Mouse (Mus musculus) forebrain, embryonic 10.5 days (tissue): ENCODE data around the gene Ccl11. TPM values are rescaled to one million over a fixed set of nuclear protein-coding genes. Genes with fewer than 3 reads are reported as not detected.

Experiments used
- DNase-seq: peaks from one replicate; pipeline ENCODE4 v3.0.0-alpha.2; 2017; ENCODE audit warnings: low spot score; ENCODE audit errors: extremely low spot score
- H3K27ac ChIP-seq: fragments of 300-500 bp; sonication (generic); 2 replicates; pipeline ENCODE4 v1.5.1; 2016; ENCODE audit warnings: mild to moderate bottlenecking
- H3K27me3 ChIP-seq: fragments of 300-500 bp; sonication (generic); 2 replicates; pipeline ENCODE4 v1.6.1; 2016; ENCODE audit warnings: mild to moderate bottlenecking; ENCODE audit not compliant: poor library complexity, severe bottlenecking
- H3K36me3 ChIP-seq: fragments of 300-500 bp; sonication (generic); replicated peaks from 2 replicates; pipeline ENCODE4 v1.6.1; 2016; ENCODE audit warnings: mild to moderate bottlenecking, moderate library complexity
- H3K4me1 ChIP-seq: fragments of 300-500 bp; sonication (generic); 2 replicates; pipeline ENCODE4 v1.6.1; 2016
- H3K4me3 ChIP-seq: fragments of 300-500 bp; sonication (generic); 2 replicates; pipeline ENCODE4 v1.5.1; 2016; ENCODE audit warnings: mild to moderate bottlenecking, moderate library complexity
- H3K9me3 ChIP-seq: fragments of 300-500 bp; sonication (generic); 2 replicates; pipeline ENCODE4 v1.6.1; 2016; ENCODE audit warnings: mild to moderate bottlenecking, moderate library complexity
- WGBS: fragments of 180-500 bp; shearing (Covaris S2); methylation state at CpG from one replicate; pipeline ENCODE4 v1.1.7; 2016; 5-methylcytosine and 5-hydroxymethylcytosine counted together
- polyA plus RNA-seq: library from polyadenylated mRNA; unstranded; fragments of >200 nt; fragmentation: Nextera tagmentation; extraction: Ambion mirVana; gene quantifications from 2 replicates; pipeline ENCODE4 v1.2.1, GENCODE M21; 2016

The Ccl11 gene
- polyA plus RNA-seq, 1 experiment from 2014 or later: not detected

- Histone ChIP-seq H3K9me3 (no peaks in the 10 kb centered on the region), H3K4me3 (no peak overlapping the region), H3K4me1 (no peaks in the 10 kb centered on the region), H3K27me3 (no peaks in the 10 kb centered on the region), H3K36me3 (no peaks in the 10 kb centered on the region), H3K27ac (no peak overlapping the region)
- 90% methylated on average over 7 of the region's 7 CpGs for WGBS
- DNase-seq: no peak
These were observed 9.4 kb downstream of the Ccl11 start for GRCm38 (mm10) chr11:82066953-82067571.

GRCm38 (mm10) chr11:82071076-82071475 lies 13.5 kb downstream of the Ccl11 start:
- no peaks in the 10 kb centered on the region for H3K36me3 ChIP-seq
- no peaks in the 10 kb centered on the region for H3K27me3 ChIP-seq
- no peak for DNase-seq
- no peak overlapping the region for H3K4me3 ChIP-seq
- 74% methylated on average over 3 of the region's 3 CpGs for WGBS
- H3K9me3 ChIP-seq: no peaks in the 10 kb centered on the region; the same call in 1 of the 2 replicates
- H3K4me1 ChIP-seq: no peaks in the 10 kb centered on the region
- no peak overlapping the region for H3K27ac ChIP-seq

- no peaks in the 10 kb centered on the region for H3K4me1 ChIP-seq
- no peaks in the 10 kb centered on the region for H3K36me3 ChIP-seq
- WGBS: 89% methylated on average over 1 of the region's 1 CpGs
These were observed 14.8 kb downstream of the Ccl11 start for GRCm38 (mm10) chr11:82072374-82072773.

GRCm38 (mm10) chr11:82072984-82073383 lies 15.4 kb downstream of the Ccl11 start:
- WGBS: 89% methylated on average over 3 of the region's 3 CpGs
- Histone ChIP-seq H3K4me1 (no peaks in the 10 kb centered on the region), H3K9me3 (no peaks in the 10 kb centered on the region; the same call in 1 of the 2 replicates), H3K27ac (no peak overlapping the region), H3K4me3 (no peak overlapping the region), H3K27me3 (no peaks in the 10 kb centered on the region), H3K36me3 (no peaks in the 10 kb centered on the region)
- DNase-seq: no peak

More at GRCm38 (mm10) chr11:82072374-82072773, 14.8 kb downstream of the Ccl11 start:
- Histone ChIP-seq H3K4me3 (no peak overlapping the region), H3K9me3 (no peaks in the 10 kb centered on the region; the same call in 1 of the 2 replicates), H3K27me3 (no peaks in the 10 kb centered on the region), H3K27ac (no peak overlapping the region)
- no peak for DNase-seq

- Histone ChIP-seq H3K27ac (no peak overlapping the region), H3K4me3 (no peak overlapping the region), H3K27me3 (no peaks in the 10 kb centered on the region), H3K36me3 (no peaks in the 10 kb centered on the region), H3K4me1 (no peaks in the 10 kb centered on the region), H3K9me3 (no peaks in the 10 kb centered on the region; the same call in 1 of the 2 replicates)
- 91% methylated on average over 3 of the region's 3 CpGs for WGBS
- no peak for DNase-seq
These were observed 16.1 kb downstream of the Ccl11 start for GRCm38 (mm10) chr11:82073686-82074085.

GRCm38 (mm10) chr11:82077031-82077430 lies 19.4 kb downstream of the Ccl11 start:
- no peaks in the 10 kb centered on the region for H3K4me1 ChIP-seq
- H3K4me3 ChIP-seq: no peak overlapping the region
- H3K27me3 ChIP-seq: no peaks in the 10 kb centered on the region
- H3K36me3 ChIP-seq: no peaks in the 10 kb centered on the region
- no peak overlapping the region for H3K27ac ChIP-seq
- 76% methylated on average over 3 of the region's 3 CpGs for WGBS
- no peaks in the 10 kb centered on the region; the same call in 1 of the 2 replicates for H3K9me3 ChIP-seq
- DNase-seq: no peak

- DNase-seq: no peak
- no peak overlapping the region for H3K27ac ChIP-seq
- no peaks in the 10 kb centered on the region for H3K27me3 ChIP-seq
- no peak overlapping the region for H3K4me3 ChIP-seq
- H3K36me3 ChIP-seq: no peaks in the 10 kb centered on the region
- H3K9me3 ChIP-seq: no peaks in the 10 kb centered on the region; the same call in 1 of the 2 replicates
- no peaks in the 10 kb centered on the region for H3K4me1 ChIP-seq
These were observed 20.6 kb downstream of the Ccl11 start for GRCm38 (mm10) chr11:82078136-82078730.

- H3K27ac ChIP-seq: no peak overlapping the region
- H3K36me3 ChIP-seq: no peaks in the 10 kb centered on the region
- no peaks in the 10 kb centered on the region; the same call in 1 of the 2 replicates for H3K9me3 ChIP-seq
- H3K4me3 ChIP-seq: no peak overlapping the region
- no peaks in the 10 kb centered on the region for H3K4me1 ChIP-seq
- H3K27me3 ChIP-seq: no peaks in the 10 kb centered on the region
- no peak for DNase-seq
- 80% methylated on average over 3 of the region's 3 CpGs for WGBS
These were observed 23.2 kb downstream of the Ccl11 start for GRCm38 (mm10) chr11:82080865-82081264.

- no peak overlapping the region for H3K4me3 ChIP-seq
These were observed 26.7 kb downstream of the Ccl11 start for GRCm38 (mm10) chr11:82084360-82084759.

GRCm38 (mm10) chr11:82099511-82100323 lies 42.1 kb downstream of the Ccl11 start:
- Histone ChIP-seq H3K36me3 (no peaks in the 10 kb centered on the region), H3K27ac (no peak overlapping the region), H3K4me1 (no peaks in the 10 kb centered on the region), H3K27me3 (no peaks in the 10 kb centered on the region), H3K4me3 (no peak overlapping the region), H3K9me3 (no peaks in the 10 kb centered on the region)
- DNase-seq: no peak
- 89% methylated on average over 10 of the region's 10 CpGs for WGBS

More at GRCm38 (mm10) chr11:82084360-82084759, 26.7 kb downstream of the Ccl11 start:
- Histone ChIP-seq H3K27me3 (no peaks in the 10 kb centered on the region), H3K4me1 (0 out of 2 replicates have a peak, but pooled peaks cover 3% of the 10 kb centered on the region), H3K27ac (no peak overlapping the region), H3K36me3 (no peaks in the 10 kb centered on the region), H3K9me3 (no peaks in the 10 kb centered on the region)
- 93% methylated on average over 3 of the region's 3 CpGs for WGBS
- no peak for DNase-seq

GRCm38 (mm10) chr11:82101087-82101486 lies 43.5 kb downstream of the Ccl11 start:
- Histone ChIP-seq H3K36me3 (no peaks in the 10 kb centered on the region), H3K4me3 (no peak overlapping the region), H3K27me3 (no peaks in the 10 kb centered on the region), H3K4me1 (no peaks in the 10 kb centered on the region), H3K27ac (no peak overlapping the region), H3K9me3 (no peaks in the 10 kb centered on the region)
- 85% methylated on average over 4 of the region's 4 CpGs for WGBS
- no peak for DNase-seq

- no peak within 1 kb of the TSS for H3K27ac ChIP-seq
- no peaks in the 10 kb centered on the region for H3K4me1 ChIP-seq
- no peak for DNase-seq
- H3K9me3 ChIP-seq: no peaks in the 10 kb centered on the region
- 83% methylated on average over 2 of the region's 2 CpGs for WGBS
- no peaks in the 10 kb centered on the region for H3K27me3 ChIP-seq
- no peaks in the 10 kb centered on the region for H3K36me3 ChIP-seq
- no peak within 1 kb of the TSS for H3K4me3 ChIP-seq
These were observed 43.9 kb downstream of the Ccl11 start, which contains the start of gene Ccl12 for GRCm38 (mm10) chr11:82101529-82101928. Gene Ccl12 (plus strand): TSS chr11:82101845.

- Histone ChIP-seq H3K4me1 (no peaks in the 10 kb centered on the region), H3K4me3 (no peak overlapping the region), H3K36me3 (no peaks in the 10 kb centered on the region), H3K27ac (no peak overlapping the region), H3K27me3 (no peaks in the 10 kb centered on the region), H3K9me3 (no peaks in the 10 kb centered on the region)
- no peak for DNase-seq
These were observed 52.0 kb downstream of the Ccl11 start for GRCm38 (mm10) chr11:82109611-82110010.
